Mouse (Mus musculus): Measurements from ENCODE around the gene Tnfsf11. TPM values are rescaled to one million over a fixed set of nuclear protein-coding genes. Genes with fewer than 3 reads are reported as not detected.

Gene Tnfsf11
- total RNA-seq, 1 experiment, result 2.9 TPM

DNA sequence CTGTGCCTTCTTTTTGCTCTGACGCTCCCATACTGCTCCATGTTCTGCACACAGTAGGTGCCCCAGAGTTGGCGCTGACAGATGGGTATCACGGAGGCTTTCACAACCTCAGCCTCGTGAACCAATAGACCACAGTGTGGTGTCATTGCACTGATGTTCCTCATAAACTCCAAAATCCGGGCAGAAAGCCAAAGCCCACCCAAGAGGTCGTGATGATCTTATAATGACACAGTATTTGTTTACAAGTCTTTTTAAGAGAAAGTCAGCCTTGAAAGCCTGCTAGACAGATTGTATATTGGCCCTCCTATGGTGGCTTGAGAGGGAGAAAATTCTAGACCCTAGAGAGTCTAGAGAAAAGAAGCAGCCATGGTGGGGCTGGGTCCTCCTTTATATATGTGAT is 70.6 kb downstream of the Tnfsf11 start:
- Histone ChIP-seq H3K36me3 (ENCODE audit: control insufficient read depth, insufficient read depth, low read length, poor library complexity, severe bottlenecking) (no peaks in the 10 kb centered on the region), H3K27ac (ENCODE audit: insufficient read depth, low read depth, low read length, poor library complexity, severe bottlenecking) (no peak overlapping the region), H3K9me3 (ENCODE audit: control insufficient read depth, insufficient read depth, low read depth, low read length) (no peaks in the 10 kb centered on the region), H3K4me3 (ENCODE audit: insufficient read depth in 1 of 2, low read depth in 1 of 2, low read length in 2 of 2, poor library complexity in 1 of 2, severe bottlenecking in 1 of 2) (no peak overlapping the region), H3K4me1 (ENCODE audit: control insufficient read depth in 2 of 2, insufficient read depth in 2 of 2, low read length in 2 of 2, poor library complexity in 1 of 2) (peaks cover 0 to 6% of the 10 kb centered on the region in 2 experiments; a peak in 2 of 4 replicates), H3K9ac (ENCODE audit: insufficient read depth, low read depth, low read length, poor library complexity, severe bottlenecking) (no peak overlapping the region)
- no peak for TF ChIP-seq HCFC1 (IDR thresholded peaks at IDR 0.05; ENCODE audit: borderline replicate concordance, insufficient read depth, low read length)
- TF ChIP-seq CHD2 (IDR thresholded peaks at IDR 0.05; ENCODE audit: low read depth, low read length), result no peak
- TF ChIP-seq ZNF384 (IDR thresholded peaks at IDR 0.05; ENCODE audit: low read depth, low read length), result no peak
- no peak for TF ChIP-seq MAFK (IDR thresholded peaks at IDR 0.05; ENCODE audit: insufficient read depth, low read depth, low read length)
- no peak for TF ChIP-seq ZC3H11A (IDR thresholded peaks at IDR 0.05; ENCODE audit: borderline replicate concordance, low read depth, low read length)
- in situ Hi-C loops (cut with MboI; ENCODE audit: low sequenced_read_pairs in 2 of 2, unreplicated experiment in 2 of 2), result no loop called here
- no peak for DNase-seq (ENCODE audit: low read depth, low spot score)

- in situ Hi-C loops (cut with MboI; ENCODE audit: low sequenced_read_pairs in 2 of 2, unreplicated experiment in 2 of 2), result no loop called here
- Histone ChIP-seq H3K4me3 (ENCODE audit: insufficient read depth in 1 of 2, low read depth in 1 of 2, low read length in 2 of 2, poor library complexity in 1 of 2, severe bottlenecking in 1 of 2) (no peak overlapping the region), H3K36me3 (ENCODE audit: control insufficient read depth, insufficient read depth, low read length, poor library complexity, severe bottlenecking) (no peaks in the 10 kb centered on the region), H3K9ac (ENCODE audit: insufficient read depth, low read depth, low read length, poor library complexity, severe bottlenecking) (no peak overlapping the region), H3K9me3 (ENCODE audit: control insufficient read depth, insufficient read depth, low read depth, low read length) (no peaks in the 10 kb centered on the region), H3K27ac (ENCODE audit: insufficient read depth, low read depth, low read length, poor library complexity, severe bottlenecking) (no peak overlapping the region), H3K4me1 (ENCODE audit: control insufficient read depth in 2 of 2, insufficient read depth in 2 of 2, low read length in 2 of 2, poor library complexity in 1 of 2) (no peaks in the 10 kb centered on the region)
- DNase-seq (ENCODE audit: low read depth, low spot score), result no peak
- TF ChIP-seq MAFK (IDR thresholded peaks at IDR 0.05; ENCODE audit: insufficient read depth, low read depth, low read length) (no peak), CHD2 (IDR thresholded peaks at IDR 0.05; ENCODE audit: low read depth, low read length) (no peak), HCFC1 (IDR thresholded peaks at IDR 0.05; ENCODE audit: borderline replicate concordance, insufficient read depth, low read length) (no peak), ZNF384 (IDR thresholded peaks at IDR 0.05; ENCODE audit: low read depth, low read length) (no peak), ZC3H11A (IDR thresholded peaks at IDR 0.05; ENCODE audit: borderline replicate concordance, low read depth, low read length) (no peak)
Measured at GRCm38 (mm10) chr14:78236144-78236543, 71.7 kb downstream of the Tnfsf11 start.

GRCm38 (mm10) chr14:78235296-78235695 is 72.5 kb downstream of the Tnfsf11 start:
- no peaks in the 10 kb centered on the region for H3K4me1 ChIP-seq (ENCODE audit: control insufficient read depth in 2 of 2, insufficient read depth in 2 of 2, low read length in 2 of 2, poor library complexity in 1 of 2)
- H3K9me3 ChIP-seq (ENCODE audit: control insufficient read depth, insufficient read depth, low read depth, low read length), result no peaks in the 10 kb centered on the region
- no peak overlapping the region for H3K9ac ChIP-seq (ENCODE audit: insufficient read depth, low read depth, low read length, poor library complexity, severe bottlenecking)
- in situ Hi-C loops (cut with MboI; ENCODE audit: low sequenced_read_pairs in 2 of 2, unreplicated experiment in 2 of 2), result no loop called here
- no peak for DNase-seq (ENCODE audit: low read depth, low spot score)
- no peak overlapping the region for H3K27ac ChIP-seq (ENCODE audit: insufficient read depth, low read depth, low read length, poor library complexity, severe bottlenecking)
- TF ChIP-seq CHD2 (IDR thresholded peaks at IDR 0.05; ENCODE audit: low read depth, low read length), result no peak
- no peak for TF ChIP-seq MAFK (IDR thresholded peaks at IDR 0.05; ENCODE audit: insufficient read depth, low read depth, low read length)
- no peak for TF ChIP-seq ZNF384 (IDR thresholded peaks at IDR 0.05; ENCODE audit: low read depth, low read length)
- no peaks in the 10 kb centered on the region for H3K36me3 ChIP-seq (ENCODE audit: control insufficient read depth, insufficient read depth, low read length, poor library complexity, severe bottlenecking)
- no peak overlapping the region for H3K4me3 ChIP-seq (ENCODE audit: insufficient read depth in 1 of 2, low read depth in 1 of 2, low read length in 2 of 2, poor library complexity in 1 of 2, severe bottlenecking in 1 of 2)

GRCm38 (mm10) chr14:78229012-78229411 is 78.8 kb downstream of the Tnfsf11 start:
- H3K9ac ChIP-seq (ENCODE audit: insufficient read depth, low read depth, low read length, poor library complexity, severe bottlenecking), result no peak overlapping the region
- in situ Hi-C loops (cut with MboI; ENCODE audit: low sequenced_read_pairs in 2 of 2, unreplicated experiment in 2 of 2), result no loop called here

More at GRCm38 (mm10) chr14:78229012-78229411, 78.8 kb downstream of the Tnfsf11 start:
- no peaks in the 10 kb centered on the region for H3K9me3 ChIP-seq (ENCODE audit: control insufficient read depth, insufficient read depth, low read depth, low read length)
- no peak for DNase-seq (ENCODE audit: low read depth, low spot score)
- H3K4me3 ChIP-seq (ENCODE audit: insufficient read depth in 1 of 2, low read depth in 1 of 2, low read length in 2 of 2, poor library complexity in 1 of 2, severe bottlenecking in 1 of 2), result no peak overlapping the region
- no peak overlapping the region for H3K27ac ChIP-seq (ENCODE audit: insufficient read depth, low read depth, low read length, poor library complexity, severe bottlenecking)
- H3K36me3 ChIP-seq (ENCODE audit: control insufficient read depth, insufficient read depth, low read length, poor library complexity, severe bottlenecking), result no peaks in the 10 kb centered on the region
- TF ChIP-seq HCFC1 (IDR thresholded peaks at IDR 0.05; ENCODE audit: borderline replicate concordance, insufficient read depth, low read length), result no peak
- TF ChIP-seq ZC3H11A (IDR thresholded peaks at IDR 0.05; ENCODE audit: borderline replicate concordance, low read depth, low read length), result no peak
- no peaks in the 10 kb centered on the region for H3K4me1 ChIP-seq (ENCODE audit: control insufficient read depth in 2 of 2, insufficient read depth in 2 of 2, low read length in 2 of 2, poor library complexity in 1 of 2)

Other genes starting within 250 kb of the Tnfsf11 start
- not detected in 2 replicates for gene Fam216b, start 219.0 kb downstream of the Tnfsf11 start, total RNA-seq (2012; rRNA removed)
- 25.3 and 46.4 TPM in 2 replicates for gene Akap11, start 228.8 kb upstream of the Tnfsf11 start, total RNA-seq (2012; rRNA removed)